Mouse (Mus musculus) embryonic facial prominence, embryonic 13.5 days (tissue): Measurements from ENCODE around the gene Polr3a. TPM values are rescaled to one million over a fixed set of nuclear protein-coding genes. Genes with fewer than 3 reads are reported as not detected.

ENCODE experiments used
- ATAC-seq: fragments of 200-750 bp; cut with Nextera tagmentation; 2 replicates; pipeline ENCODE4 v1.8.0; 2017; ENCODE audit warnings: low read depth; ENCODE audit not compliant: insufficient number of reproducible peaks, insufficient read depth, low FRiP score, low TSS enrichment
- H3K27ac ChIP-seq: fragments of 300-500 bp; sonication (generic); 2 replicates; pipeline ENCODE4 v1.5.1; 2015; ENCODE audit warnings: moderate library complexity, mild to moderate bottlenecking, inconsistent platforms
- H3K27me3 ChIP-seq: fragments of 300-500 bp; sonication (generic); 2 replicates; pipeline ENCODE4 v1.6.1; 2015; ENCODE audit warnings: mild to moderate bottlenecking, inconsistent platforms
- H3K36me3 ChIP-seq: fragments of 300-500 bp; sonication (generic); 2 replicates; pipeline ENCODE4 v1.6.1; 2015; ENCODE audit warnings: mild to moderate bottlenecking, inconsistent platforms
- H3K4me1 ChIP-seq: fragments of 300-500 bp; sonication (generic); 2 replicates; pipeline ENCODE4 v1.6.1; 2015; ENCODE audit warnings: inconsistent platforms
- H3K4me2 ChIP-seq: fragments of 300-500 bp; sonication (generic); 2 replicates; pipeline ENCODE4 v1.6.1; 2015; ENCODE audit warnings: moderate library complexity, mild to moderate bottlenecking, inconsistent platforms
- H3K4me3 ChIP-seq: fragments of 300-500 bp; sonication (generic); 2 replicates; pipeline ENCODE4 v1.5.1; 2015; ENCODE audit warnings: mild to moderate bottlenecking, inconsistent platforms
- H3K9ac ChIP-seq: fragments of 300-500 bp; sonication (generic); 2 replicates; pipeline ENCODE4 v1.6.1; 2015; ENCODE audit warnings: mild to moderate bottlenecking, inconsistent platforms
- H3K9me3 ChIP-seq: fragments of 300-500 bp; sonication (generic); 2 replicates; pipeline ENCODE4 v1.6.1; 2016; ENCODE audit warnings: inconsistent platforms
- WGBS: fragments of 180-500 bp; shearing (Covaris S2); methylation state at CpG from one replicate; pipeline ENCODE4 v1.1.7; 2015; ENCODE audit warnings: mixed read lengths; 5-methylcytosine and 5-hydroxymethylcytosine counted together
- polyA plus RNA-seq: library from polyadenylated mRNA; unstranded; fragments of >200 nt; fragmentation: Nextera tagmentation; extraction: Ambion mirVana; gene quantifications from 2 replicates; pipeline ENCODE4 v1.2.1, GENCODE M21; 2015

Gene Polr3a
- polyA plus RNA-seq = 22.0 and 24.3 TPM in 2 replicates

GRCm38 (mm10) chr14:24486773-24487227, at the start of gene Polr3a, which contains the start of gene Rps24:
Gene Polr3a (minus strand): TSS chr14:24487058.
Gene Rps24 (plus strand): TSS chr14:24487125.
- Histone ChIP-seq H3K4me2 (peak within 1 kb of the TSS; percentile 65), H3K36me3 (peaks cover 26% of the 10 kb centered on the region), H3K9me3 (no peaks in the 10 kb centered on the region), H3K27ac (0 out of 2 replicates have a peak within 1 kb of the TSS, but pooled peaks have one; percentile 52), H3K4me1 (peaks cover 14% of the 10 kb centered on the region), H3K27me3 (no peaks in the 10 kb centered on the region), H3K4me3 (peak within 1 kb of the TSS; percentile 86), H3K9ac (peak within 1 kb of the TSS; percentile 88)
- no peak for ATAC-seq
- under 1% methylated on average over 30 of the region's 30 CpGs for WGBS

DNA sequence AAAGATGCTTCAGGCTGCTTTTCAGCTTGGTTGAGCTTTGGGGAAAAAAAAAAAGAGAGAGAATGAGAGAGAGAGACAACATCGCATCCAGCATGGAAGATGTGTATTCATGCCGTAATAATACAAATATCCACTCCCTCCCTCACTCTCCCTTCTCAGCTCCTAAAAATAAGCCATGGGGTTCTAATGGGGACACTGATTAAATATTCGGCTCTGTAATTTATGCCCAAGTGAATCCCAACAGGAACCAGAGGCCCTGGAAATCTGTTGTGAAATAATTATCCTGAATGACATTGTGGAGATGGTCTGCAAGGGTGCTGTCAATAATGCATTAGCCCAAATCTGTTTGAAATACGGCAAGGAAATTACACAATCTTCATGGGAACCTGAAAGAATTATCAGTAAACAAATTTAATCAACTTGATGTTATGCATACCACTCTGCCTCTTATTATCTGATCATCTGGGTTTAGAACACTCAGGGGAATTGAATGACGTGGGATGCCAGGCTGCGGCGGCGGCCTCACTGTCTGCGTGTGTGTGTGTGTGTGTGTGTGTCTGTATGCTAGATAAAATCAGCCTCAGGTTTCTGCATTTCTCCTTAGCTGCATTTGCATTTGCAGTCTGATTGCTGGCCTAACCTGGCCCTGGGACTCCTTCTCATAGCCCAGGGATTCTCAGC, 48.1 kb upstream of the Polr3a start:
- WGBS = 46% methylated on average over 9 of the region's 9 CpGs
- no peaks in the 10 kb centered on the region for H3K27me3 ChIP-seq
- H3K4me1 ChIP-seq = peaks cover 31% of the 10 kb centered on the region
- no peaks in the 10 kb centered on the region for H3K9me3 ChIP-seq
- ATAC-seq = no peak
- H3K4me3 ChIP-seq = no peak overlapping the region
- no peak overlapping the region for H3K27ac ChIP-seq
- no peaks in the 10 kb centered on the region for H3K36me3 ChIP-seq
- no peak overlapping the region for H3K4me2 ChIP-seq
- no peak overlapping the region for H3K9ac ChIP-seq

DNA sequence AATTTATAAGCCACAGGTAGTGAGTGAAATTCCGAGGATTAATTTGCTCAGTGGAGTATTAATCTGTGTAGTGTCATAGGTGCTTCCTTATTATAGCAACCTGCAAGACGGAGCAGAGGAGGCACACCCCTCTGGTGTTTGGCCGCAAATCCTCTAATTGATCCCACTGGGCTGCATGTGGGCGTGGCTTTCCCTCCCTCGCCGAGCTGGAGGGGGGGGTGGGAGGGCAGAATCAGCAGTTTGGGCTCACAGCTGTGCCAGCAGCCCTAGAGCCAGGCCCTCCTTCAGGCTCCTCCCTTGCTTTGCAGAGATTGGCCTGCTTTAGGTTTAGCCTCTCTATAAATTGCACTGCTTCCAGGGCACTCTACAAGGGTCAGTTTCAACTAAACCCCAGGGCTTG, 43.4 kb upstream of the Polr3a start:
- peak; percentile 66 for ATAC-seq
- Histone ChIP-seq H3K36me3 (no peaks in the 10 kb centered on the region), H3K4me1 (peaks cover 33% of the 10 kb centered on the region), H3K9me3 (no peaks in the 10 kb centered on the region), H3K4me2 (peak overlapping the region; percentile 36), H3K4me3 (no peak overlapping the region), H3K9ac (no peak overlapping the region), H3K27me3 (no peaks in the 10 kb centered on the region), H3K27ac (no peak overlapping the region)
- 2% methylated on average over 6 of the region's 6 CpGs for WGBS

DNA sequence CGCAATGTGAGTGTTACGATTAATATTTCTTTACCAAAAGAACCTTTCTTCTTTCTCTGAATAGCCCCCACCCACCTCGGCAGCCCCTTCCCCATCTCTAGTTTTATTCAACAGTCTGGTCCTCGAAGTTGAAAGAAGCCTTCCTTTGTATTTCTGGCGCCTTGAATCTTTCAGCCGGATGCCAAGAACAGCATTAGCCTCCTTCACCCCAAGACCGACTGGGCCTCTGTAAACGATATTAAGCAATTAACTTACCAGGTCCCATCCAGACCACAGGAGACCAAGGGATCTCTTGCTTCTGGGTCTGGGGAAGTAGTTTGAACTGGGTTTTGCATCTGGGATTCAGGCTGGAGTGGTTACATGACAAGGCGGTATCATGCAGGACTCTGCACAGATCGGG, 39.6 kb upstream of the Polr3a start:
- Histone ChIP-seq H3K4me3 (no peak overlapping the region), H3K9me3 (no peaks in the 10 kb centered on the region), H3K27me3 (no peaks in the 10 kb centered on the region), H3K4me1 (peaks cover 17% of the 10 kb centered on the region), H3K27ac (no peak overlapping the region), H3K4me2 (no peak overlapping the region), H3K9ac (no peak overlapping the region), H3K36me3 (no peaks in the 10 kb centered on the region)
- WGBS = 65% methylated on average over 10 of the region's 10 CpGs
- ATAC-seq = no peak

DNA sequence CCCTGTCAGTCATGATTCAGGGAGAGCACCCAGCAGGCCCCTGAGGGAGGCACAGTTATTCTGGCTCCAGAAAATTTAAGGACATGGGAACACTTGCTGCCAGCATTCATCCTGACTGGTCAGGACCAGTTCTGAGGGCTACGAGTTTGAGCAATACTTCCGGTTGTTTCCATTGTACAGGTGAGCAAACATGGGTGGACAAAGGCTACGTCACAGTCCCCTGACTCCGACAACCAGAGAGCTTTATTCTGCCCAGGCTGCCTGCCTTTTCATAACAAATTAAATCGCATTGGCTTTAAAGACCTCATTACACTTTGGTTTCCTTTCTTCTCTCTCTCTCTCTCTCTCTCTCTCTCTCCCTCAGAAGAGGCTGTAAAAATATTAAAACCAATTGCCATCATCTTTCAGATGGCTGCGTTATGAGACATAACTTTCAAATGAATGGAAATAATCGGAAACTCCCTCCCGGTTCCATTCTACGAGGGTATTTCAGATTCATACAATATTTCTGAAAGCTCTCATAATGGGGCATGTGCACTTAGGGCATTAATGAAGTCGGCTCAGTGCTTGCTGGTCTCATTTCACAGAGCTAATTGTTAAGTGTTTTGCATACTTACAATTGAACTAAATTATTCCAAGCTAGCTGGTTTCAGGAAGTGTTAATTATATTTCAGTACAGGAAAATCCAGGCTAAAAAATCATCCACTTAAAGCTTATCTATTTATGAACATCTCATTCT, 39.0 kb upstream of the Polr3a start:
- WGBS = 63% methylated on average over 10 of the region's 10 CpGs
- no peaks in the 10 kb centered on the region for H3K9me3 ChIP-seq
- H3K4me2 ChIP-seq = no peak overlapping the region
- no peak for ATAC-seq
- H3K4me1 ChIP-seq = peaks cover 15% of the 10 kb centered on the region
- H3K27me3 ChIP-seq = no peaks in the 10 kb centered on the region
- no peaks in the 10 kb centered on the region for H3K36me3 ChIP-seq
- no peak overlapping the region for H3K4me3 ChIP-seq
- H3K27ac ChIP-seq = no peak overlapping the region
- H3K9ac ChIP-seq = no peak overlapping the region

DNA sequence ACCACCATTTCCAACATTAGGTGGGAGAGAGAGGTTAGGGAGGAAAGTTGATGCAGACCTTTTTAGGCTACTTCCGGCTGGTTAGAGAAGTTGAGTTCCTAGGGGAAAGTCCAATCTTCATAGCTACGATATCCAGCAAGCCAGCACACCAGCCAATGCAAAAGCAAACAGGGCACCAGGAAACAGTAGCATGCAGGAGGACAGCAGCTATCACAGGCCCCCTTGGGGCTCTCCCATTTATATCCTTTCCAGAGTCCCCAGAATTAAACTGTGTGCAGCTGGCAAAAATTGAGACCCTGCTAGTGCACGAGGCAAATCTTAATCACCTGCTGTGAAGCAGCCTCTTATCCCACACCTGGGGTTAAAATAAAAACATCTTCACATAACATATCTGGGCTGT, 38.3 kb upstream of the Polr3a start:
- Histone ChIP-seq H3K36me3 (no peaks in the 10 kb centered on the region), H3K27me3 (no peaks in the 10 kb centered on the region), H3K27ac (no peak overlapping the region), H3K4me2 (no peak overlapping the region), H3K4me3 (no peak overlapping the region), H3K9ac (no peak overlapping the region), H3K9me3 (no peaks in the 10 kb centered on the region), H3K4me1 (peaks cover 8% of the 10 kb centered on the region)
- no peak for ATAC-seq
- 69% methylated on average over 3 of the region's 3 CpGs for WGBS

DNA sequence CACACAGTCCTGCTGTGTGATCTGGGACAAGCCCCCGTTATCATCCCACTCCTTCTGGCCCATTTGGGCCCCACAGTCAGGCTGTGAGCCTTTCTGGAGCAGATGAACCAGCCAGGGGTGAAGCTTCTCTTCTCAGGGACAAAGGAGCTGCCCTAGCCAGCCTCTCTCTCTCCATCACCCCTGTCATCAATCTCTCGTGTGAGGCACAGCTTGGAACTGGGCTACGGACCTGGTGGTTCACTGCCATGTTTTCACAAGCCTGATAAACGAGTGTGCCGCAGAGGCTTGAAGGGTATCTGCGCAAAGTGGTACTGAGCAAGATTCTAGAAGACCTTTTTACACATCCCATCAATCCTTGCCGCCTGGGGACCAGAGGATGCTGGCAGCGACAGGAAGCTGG, 34.7 kb upstream of the Polr3a start:
- no peak overlapping the region for H3K4me3 ChIP-seq
- no peaks in the 10 kb centered on the region for H3K36me3 ChIP-seq
- H3K9me3 ChIP-seq = no peaks in the 10 kb centered on the region
- H3K4me2 ChIP-seq = no peak overlapping the region
- 82% methylated on average over 8 of the region's 8 CpGs for WGBS
- peaks cover 1% of the 10 kb centered on the region; the same call in 1 of the 2 replicates for H3K4me1 ChIP-seq
- ATAC-seq = no peak
- H3K9ac ChIP-seq = no peak overlapping the region
- H3K27me3 ChIP-seq = no peaks in the 10 kb centered on the region
- no peak overlapping the region for H3K27ac ChIP-seq

DNA sequence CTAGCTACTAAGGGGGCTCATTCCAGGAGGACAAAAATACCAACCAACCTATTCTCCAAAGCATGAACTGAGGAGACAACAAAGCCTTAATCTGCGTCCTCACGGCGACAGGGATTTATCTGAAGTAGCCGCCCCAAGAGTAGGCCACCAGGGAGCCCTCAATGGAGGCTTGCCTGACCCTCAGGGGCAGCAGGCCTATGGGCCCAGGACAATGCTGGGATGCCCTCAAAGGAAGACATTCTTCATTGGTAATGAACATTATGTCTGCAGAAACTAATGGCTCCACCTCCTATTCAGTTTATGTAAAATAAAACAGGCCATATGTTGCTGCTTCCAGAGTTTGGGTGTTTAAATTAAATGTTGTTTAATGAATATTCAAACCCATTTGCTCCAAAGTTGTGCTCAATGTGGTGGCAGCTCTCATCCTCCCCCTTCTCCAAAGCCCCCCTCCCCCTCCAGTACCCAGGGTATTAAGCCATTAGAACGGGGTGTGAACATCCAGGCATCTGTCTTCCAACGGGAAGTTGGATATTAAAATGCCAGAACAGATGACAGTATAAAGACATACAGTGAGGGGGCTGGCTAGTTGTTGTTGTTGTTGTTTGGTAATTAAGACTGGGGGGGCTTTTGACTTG, 25.8 kb upstream of the Polr3a start:
- peaks cover 16% of the 10 kb centered on the region for H3K4me1 ChIP-seq
- H3K9ac ChIP-seq = no peak overlapping the region
- H3K36me3 ChIP-seq = no peaks in the 10 kb centered on the region
- ATAC-seq = no peak
- H3K4me3 ChIP-seq = no peak overlapping the region
- WGBS = 85% methylated on average over 6 of the region's 6 CpGs
- H3K9me3 ChIP-seq = no peaks in the 10 kb centered on the region
- no peak overlapping the region for H3K27ac ChIP-seq
- no peak overlapping the region for H3K4me2 ChIP-seq
- no peaks in the 10 kb centered on the region for H3K27me3 ChIP-seq

GRCm38 (mm10) chr14:24510679-24511078, 23.8 kb upstream of the Polr3a start:
- Histone ChIP-seq H3K4me2 (no peak overlapping the region), H3K4me3 (no peak overlapping the region), H3K9me3 (no peaks in the 10 kb centered on the region), H3K9ac (no peak overlapping the region), H3K4me1 (peaks cover 20% of the 10 kb centered on the region), H3K36me3 (no peaks in the 10 kb centered on the region), H3K27ac (no peak overlapping the region), H3K27me3 (no peaks in the 10 kb centered on the region)
- no peak for ATAC-seq
- WGBS = 76% methylated on average over 2 of the region's 2 CpGs

DNA sequence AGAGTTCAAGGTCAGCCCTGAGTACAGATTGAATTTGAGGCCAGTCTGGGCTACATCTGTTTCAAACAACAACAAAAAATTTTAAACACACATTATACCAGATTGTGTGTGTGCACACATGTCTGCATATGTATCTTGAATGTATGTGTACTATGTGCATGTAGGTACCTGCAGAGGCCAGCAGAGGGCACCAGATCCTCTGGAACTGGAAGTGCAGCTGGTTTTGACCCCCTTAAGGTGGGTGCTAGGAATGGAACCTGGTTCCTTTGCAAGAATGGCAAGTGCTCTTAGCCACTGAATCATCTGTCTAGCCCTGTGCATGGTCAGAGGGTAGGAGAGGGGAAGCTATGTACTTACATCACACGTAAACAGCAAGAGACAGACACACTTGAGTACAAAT, 23.4 kb upstream of the Polr3a start:
- Histone ChIP-seq H3K9me3 (no peaks in the 10 kb centered on the region), H3K4me2 (no peak overlapping the region), H3K27me3 (no peaks in the 10 kb centered on the region), H3K4me1 (peaks cover 20% of the 10 kb centered on the region), H3K9ac (no peak overlapping the region), H3K36me3 (no peaks in the 10 kb centered on the region), H3K27ac (no peak overlapping the region), H3K4me3 (no peak overlapping the region)
- ATAC-seq = no peak
- WGBS = 98% methylated on average over 1 of the region's 1 CpGs

DNA sequence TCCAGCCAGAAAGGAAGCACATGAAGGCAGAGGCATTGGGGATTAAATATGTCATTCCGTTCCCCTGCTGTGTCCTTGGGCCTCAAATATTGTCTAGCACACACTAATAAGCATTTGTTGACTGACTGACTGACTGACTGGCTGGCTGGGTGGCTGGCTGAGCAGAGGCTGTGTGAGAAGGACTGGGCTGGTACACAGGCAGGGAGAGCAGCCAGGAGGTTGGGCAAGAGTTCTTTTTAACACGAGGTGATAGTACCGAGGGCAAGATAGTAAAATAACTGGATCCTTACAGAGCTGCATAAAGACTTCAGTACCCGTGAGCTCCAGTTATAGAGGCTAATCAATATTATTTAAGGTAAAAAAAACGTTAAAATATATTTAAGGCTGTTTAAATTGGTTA, 22.7 kb upstream of the Polr3a start:
- 76% methylated on average over 5 of the region's 5 CpGs for WGBS
- Histone ChIP-seq H3K4me2 (no peak overlapping the region), H3K36me3 (no peaks in the 10 kb centered on the region), H3K4me1 (peaks cover 20% of the 10 kb centered on the region), H3K9me3 (no peaks in the 10 kb centered on the region), H3K9ac (no peak overlapping the region), H3K27me3 (no peaks in the 10 kb centered on the region), H3K27ac (no peak overlapping the region), H3K4me3 (no peak overlapping the region)
- ATAC-seq = no peak
